In genomic region chr5:142445709-142446108, GRCm38 (mm10) we compare ENCODE assay signal across 8 mouse cellular contexts. TPM values are rescaled to one million over a fixed set of nuclear protein-coding genes. Genes with fewer than 3 reads are reported as not detected.
A peak's percentile ranks its signal among the peaks of the same experiment; 100 is the strongest.
DNase-seq lines count a peak whose midpoint lies in the region; ATAC-seq and TF ChIP-seq lines count a peak whose summit lies in the region.
"Had no signal": no experiment of that assay in that cellular context is flagged by ENCODE, and none has a peak within 500 bp of the region (broad histone marks: within the 10 kb centered on the region; RNA-seq: fewer than 3 reads in every experiment).

No protein-coding gene starts in this region.

- H3K9me3 ChIP-seq in embryonic facial prominence, embryonic 10.5 days: no peaks in the 10 kb centered on the region
- no peaks in the 10 kb centered on the region for H3K9me3 ChIP-seq in neural tube, embryonic 15.5 days (replicated peaks)

- 0 out of 2 replicates have a peak, but pooled peaks cover 3% of the 10 kb centered on the region for H3K27me3 ChIP-seq in embryonic facial prominence, embryonic 10.5 days (replicated peaks; ENCODE audit: low read depth, poor library complexity, severe bottlenecking)
- H3K27me3 ChIP-seq in neural tube, embryonic 15.5 days (replicated peaks): no peaks in the 10 kb centered on the region

- H3K4me1 ChIP-seq in embryonic facial prominence, embryonic 10.5 days: peaks cover 76% of the 10 kb centered on the region
- H3K4me1 ChIP-seq in neural tube, embryonic 15.5 days: peaks cover 46% of the 10 kb centered on the region

- H3K4me3 ChIP-seq in layer of hippocampus, adult 2 months: no peak overlapping the region
- H3K4me3 ChIP-seq in embryonic facial prominence, embryonic 10.5 days: no peak overlapping the region
- H3K4me3 ChIP-seq in neural tube, embryonic 15.5 days (replicated peaks): no peak overlapping the region

- WGBS in embryonic facial prominence, embryonic 10.5 days: 40% methylated on average over 8 of the region's 8 CpGs
- 44% methylated on average over 8 of the region's 8 CpGs for WGBS in neural tube, embryonic 15.5 days

- no peak overlapping the region for H3K4me2 ChIP-seq in neural tube, embryonic 15.5 days

- peaks cover 22% of the 10 kb centered on the region for H3K36me3 ChIP-seq in embryonic facial prominence, embryonic 10.5 days (replicated peaks)
- peaks cover 11% of the 10 kb centered on the region for H3K36me3 ChIP-seq in neural tube, embryonic 15.5 days

- TF ChIP-seq CTCF in layer of hippocampus, adult 2 months (conservative IDR thresholded peaks at IDR 0.05): no peak; the same call in 1 of the 2 replicates

- H3K9ac ChIP-seq in neural tube, embryonic 15.5 days (replicated peaks): no peak overlapping the region

- 0 out of 2 replicates have a peak, but pooled peaks have one; percentile 29 for ATAC-seq in neural tube, embryonic 15.5 days (ENCODE audit: low FRiP score)

- no peak for DNase-seq in layer of hippocampus, adult 2 months (ENCODE audit: low spot score in 2 of 2)
- no peak for DNase-seq in layer of hippocampus, postnatal 14 days (ENCODE audit: low spot score in 2 of 2)
- DNase-seq in embryonic facial prominence, embryonic 10.5 days (ENCODE audit: low spot score): peak; percentile 39
- DNase-seq in induced T-regulatory cell, adult 2 months (ENCODE audit: low read depth): peak; percentile 63
- DNase-seq in cerebellum, adult 11 months: no peak
- DNase-seq in spleen, adult 18-20 months: no peak
- DNase-seq: adrenal gland, adult 2 months had no signal

- H3K27ac ChIP-seq in layer of hippocampus, adult 2 months: peak overlapping the region; percentile 15; the same call in 1 of the 2 replicates
- peak overlapping the region; percentile 72 for H3K27ac ChIP-seq in embryonic facial prominence, embryonic 10.5 days (replicated peaks)
- peak overlapping the region; percentile 49; the same call in 1 of the 2 replicates for H3K27ac ChIP-seq in neural tube, embryonic 15.5 days (replicated peaks)

RNA-seq across cellular contexts. Expression of gene Ap5z1, which starts 18.0 kb away (rescaled TPM):
- 10 to 100 TPM; 24.4 to 31.3 TPM for total RNA-seq in layer of hippocampus, adult 2 months (2021)
- total RNA-seq in layer of hippocampus, postnatal 14 days (2021): 10 to 100 TPM; 18.3 to 19.1 TPM
- 14.1 and 14.8 TPM in 2 replicates for polyA plus RNA-seq in embryonic facial prominence, embryonic 10.5 days (2016; fragmentation: Nextera tagmentation; extraction: Ambion mirVana)
- polyA plus RNA-seq in neural tube, embryonic 15.5 days (2015; fragmentation: Nextera tagmentation; extraction: Ambion mirVana): 12.4 and 12.7 TPM in 2 replicates

RNA-seq across cellular contexts. Expression of gene Foxk1, which starts 44.4 kb away (rescaled TPM):
- total RNA-seq in layer of hippocampus, adult 2 months (2021): 10 to 100 TPM; 53.0 to 60.3 TPM
- total RNA-seq in layer of hippocampus, postnatal 14 days (2021): 10 to 100 TPM; 37.9 to 39.7 TPM
- 4.8 and 5.1 TPM in 2 replicates for polyA plus RNA-seq in embryonic facial prominence, embryonic 10.5 days (2016; fragmentation: Nextera tagmentation; extraction: Ambion mirVana)
- polyA plus RNA-seq in neural tube, embryonic 15.5 days (2015; fragmentation: Nextera tagmentation; extraction: Ambion mirVana): 4.8 and 6.0 TPM in 2 replicates

Comparison
In these comparisons a context has a peak if more than half of its experiments do, and no peak if none do; other contexts are left out.
1. DNase-seq: peak in embryonic facial prominence, embryonic 10.5 days (single experiment) and induced T-regulatory cell, adult 2 months (single experiment); none in layer of hippocampus, adult 2 months (0 of 2), layer of hippocampus, postnatal 14 days (0 of 2), cerebellum, adult 11 months (single experiment) and spleen, adult 18-20 months (0 of 2).
2. H3K27ac ChIP-seq: peak in every context shown above with its lines; median percentile 72 in embryonic facial prominence, embryonic 10.5 days; 49 in neural tube, embryonic 15.5 days; 15 in layer of hippocampus, adult 2 months.